Mouse (Mus musculus) hindbrain, embryonic 10.5 days (tissue): ENCODE results near the gene Wdr13. TPM values are rescaled to one million over a fixed set of nuclear protein-coding genes. Genes with fewer than 3 reads are reported as not detected.
A peak's percentile ranks its signal among the peaks of the same experiment; 100 is the strongest.
"Not testable (repeated sequence)": the region's sequence is repeated elsewhere in the genome, so short reads cannot be mapped to it uniquely, and the experiment has no call there.

Experiments used
- DNase-seq: peaks from one replicate; pipeline ENCODE4 v3.0.0-alpha.2; 2017; ENCODE audit warnings: low spot score
- H3K27ac ChIP-seq: fragments of 300-500 bp; sonication (generic); 2 replicates; pipeline ENCODE4 v1.5.1; 2016; ENCODE audit warnings: mild to moderate bottlenecking, moderate library complexity
- H3K27me3 ChIP-seq: fragments of 300-500 bp; sonication (generic); 2 replicates; pipeline ENCODE4 v1.6.1; 2016; ENCODE audit warnings: mild to moderate bottlenecking; ENCODE audit not compliant: poor library complexity, insufficient read depth, severe bottlenecking
- H3K36me3 ChIP-seq: fragments of 300-500 bp; sonication (generic); 2 replicates; pipeline ENCODE4 v1.6.1; 2016; ENCODE audit warnings: mild to moderate bottlenecking, moderate library complexity
- H3K4me1 ChIP-seq: fragments of 300-500 bp; sonication (generic); replicated peaks from 2 replicates; pipeline ENCODE4 v1.6.1; 2016; ENCODE audit warnings: mild to moderate bottlenecking
- H3K4me3 ChIP-seq: fragments of 300-500 bp; sonication (generic); 2 replicates; pipeline ENCODE4 v1.5.1; 2016; ENCODE audit warnings: mild to moderate bottlenecking, moderate library complexity
- H3K9me3 ChIP-seq: fragments of 300-500 bp; sonication (generic); 2 replicates; pipeline ENCODE4 v1.6.1; 2016; ENCODE audit warnings: mild to moderate bottlenecking, moderate library complexity
- WGBS: fragments of 180-500 bp; shearing (Covaris S2); methylation state at CpG from one replicate; pipeline ENCODE4 v1.1.7; 2016; 5-methylcytosine and 5-hydroxymethylcytosine counted together
- polyA plus RNA-seq: library from polyadenylated mRNA; unstranded; fragments of >200 nt; fragmentation: Nextera tagmentation; extraction: Ambion mirVana; gene quantifications from 2 replicates; pipeline ENCODE4 v1.2.1, GENCODE M21; 2016

The Wdr13 gene
- polyA plus RNA-seq, 1 experiment from 2014 or later, result 26.7 TPM

GRCm38 (mm10) chrX:8096787-8097242 is 35.9 kb downstream of the Wdr13 start:
- 20% methylated on average over 19 of the region's 19 CpGs for WGBS
- DNase-seq, result peak; percentile 93
- no peaks in the 10 kb centered on the region for H3K36me3 ChIP-seq
- no peaks in the 10 kb centered on the region for H3K27me3 ChIP-seq
- H3K4me1 ChIP-seq, result peaks cover 8% of the 10 kb centered on the region
- H3K27ac ChIP-seq, result peak overlapping the region; percentile 83
- H3K9me3 ChIP-seq, result no peaks in the 10 kb centered on the region; the same call in 1 of the 2 replicates
- peak overlapping the region; percentile 46 for H3K4me3 ChIP-seq

- 26% methylated on average over 35 of the region's 48 CpGs for WGBS
- peak overlapping the region; percentile 83 for H3K27ac ChIP-seq
Measured at GRCm38 (mm10) chrX:8096068-8096786, 36.5 kb downstream of the Wdr13 start.

GRCm38 (mm10) chrX:8095546-8095945 is 37.1 kb downstream of the Wdr13 start:
- H3K4me1 ChIP-seq, result peaks cover 4% of the 10 kb centered on the region
- WGBS, result 83% methylated on average over 10 of the region's 10 CpGs

More at GRCm38 (mm10) chrX:8096068-8096786, 36.5 kb downstream of the Wdr13 start:
- not testable (repeated sequence) for H3K9me3 ChIP-seq, DNase-seq, H3K36me3 ChIP-seq, H3K27me3 ChIP-seq, H3K4me1 ChIP-seq
- H3K4me3 ChIP-seq, result peak overlapping the region; percentile 46

GRCm38 (mm10) chrX:8090954-8091347 is 41.7 kb downstream of the Wdr13 start:
- not testable (repeated sequence) for H3K4me1 ChIP-seq, DNase-seq, H3K27ac ChIP-seq, H3K4me3 ChIP-seq, H3K27me3 ChIP-seq, H3K9me3 ChIP-seq, H3K36me3 ChIP-seq
- 81% methylated on average over 5 of the region's 5 CpGs for WGBS

More at GRCm38 (mm10) chrX:8095546-8095945, 37.1 kb downstream of the Wdr13 start:
- H3K27ac ChIP-seq, result no peak overlapping the region
- H3K27me3 ChIP-seq, result no peaks in the 10 kb centered on the region
- H3K9me3 ChIP-seq, result no peaks in the 10 kb centered on the region; the same call in 1 of the 2 replicates
- DNase-seq, result no peak
- no peaks in the 10 kb centered on the region for H3K36me3 ChIP-seq
- H3K4me3 ChIP-seq, result peak overlapping the region; percentile 39; the same call in 1 of the 2 replicates

GRCm38 (mm10) chrX:8090346-8090953 is 42.2 kb downstream of the Wdr13 start, which contains the start of gene Was:
Was (minus strand) TSS chrX:8090498.
- WGBS, result 86% methylated on average over 14 of the region's 14 CpGs
- Histone ChIP-seq H3K27me3 (no peaks in the 10 kb centered on the region), H3K9me3 (peaks cover 10% of the 10 kb centered on the region; the same call in 1 of the 2 replicates), H3K36me3 (no peaks in the 10 kb centered on the region), H3K27ac (no peak within 1 kb of the TSS), H3K4me1 (no peaks in the 10 kb centered on the region), H3K4me3 (no peak within 1 kb of the TSS)
- no peak for DNase-seq

GRCm38 (mm10) chrX:8089746-8090145 is 42.9 kb downstream of the Wdr13 start:
- peaks cover 10% of the 10 kb centered on the region; the same call in 1 of the 2 replicates for H3K9me3 ChIP-seq
- no peaks in the 10 kb centered on the region for H3K27me3 ChIP-seq
- no peak for DNase-seq
- no peak overlapping the region for H3K4me3 ChIP-seq
- no peaks in the 10 kb centered on the region for H3K36me3 ChIP-seq
- WGBS, result 93% methylated on average over 3 of the region's 3 CpGs
- no peak overlapping the region for H3K27ac ChIP-seq
- H3K4me1 ChIP-seq, result no peaks in the 10 kb centered on the region

- H3K27me3 ChIP-seq, result no peaks in the 10 kb centered on the region
- 85% methylated on average over 7 of the region's 8 CpGs for WGBS
- DNase-seq, result no peak
- no peak overlapping the region for H3K4me3 ChIP-seq
- H3K4me1 ChIP-seq, result no peaks in the 10 kb centered on the region
- no peaks in the 10 kb centered on the region for H3K36me3 ChIP-seq
- no peak overlapping the region for H3K27ac ChIP-seq
- peaks cover 10% of the 10 kb centered on the region; the same call in 1 of the 2 replicates for H3K9me3 ChIP-seq
Measured at GRCm38 (mm10) chrX:8085611-8086010, 47.1 kb downstream of the Wdr13 start.

GRCm38 (mm10) chrX:8084771-8085259 is 47.9 kb downstream of the Wdr13 start:
- H3K4me1 ChIP-seq, result no peaks in the 10 kb centered on the region
- peaks cover 6% of the 10 kb centered on the region; the same call in 1 of the 2 replicates for H3K9me3 ChIP-seq
- H3K27ac ChIP-seq, result no peak overlapping the region
- 91% methylated on average over 6 of the region's 6 CpGs for WGBS
- H3K36me3 ChIP-seq, result no peaks in the 10 kb centered on the region
- H3K27me3 ChIP-seq, result no peaks in the 10 kb centered on the region
- no peak for DNase-seq
- no peak overlapping the region for H3K4me3 ChIP-seq

- Histone ChIP-seq H3K4me3 (peak overlapping the region; percentile 63), H3K27me3 (no peaks in the 10 kb centered on the region), H3K36me3 (peaks cover 25% of the 10 kb centered on the region), H3K9me3 (peaks cover 3% of the 10 kb centered on the region; the same call in 1 of the 2 replicates), H3K27ac (peak overlapping the region; percentile 79), H3K4me1 (peaks cover 4% of the 10 kb centered on the region; the same call in 1 of the 2 replicates)
- no peak for DNase-seq
- 41% methylated on average over 3 of the region's 3 CpGs for WGBS
Measured at GRCm38 (mm10) chrX:8075104-8075503, 57.6 kb downstream of the Wdr13 start.

GRCm38 (mm10) chrX:8074430-8075014 is 58.2 kb downstream of the Wdr13 start, which contains the start of gene Suv39h1:
Suv39h1 (minus strand) TSS chrX:8074760.
- Histone ChIP-seq H3K27ac (peak within 1 kb of the TSS; percentile 93), H3K4me3 (peak within 1 kb of the TSS; percentile 63), H3K36me3 (peaks cover 30% of the 10 kb centered on the region), H3K4me1 (peaks cover 4% of the 10 kb centered on the region; the same call in 1 of the 2 replicates), H3K9me3 (peaks cover 3% of the 10 kb centered on the region; the same call in 1 of the 2 replicates), H3K27me3 (no peaks in the 10 kb centered on the region)
- WGBS, result 23% methylated on average over 46 of the region's 46 CpGs
- peak; percentile 91 for DNase-seq

GRCm38 (mm10) chrX:8073881-8074429 is 58.7 kb downstream of the Wdr13 start:
- H3K36me3 ChIP-seq, result peaks cover 36% of the 10 kb centered on the region
- 22% methylated on average over 59 of the region's 64 CpGs for WGBS
- H3K27ac ChIP-seq, result peak overlapping the region; percentile 93
- peaks cover 4% of the 10 kb centered on the region; the same call in 1 of the 2 replicates for H3K4me1 ChIP-seq
- H3K27me3 ChIP-seq, result no peaks in the 10 kb centered on the region
- peak overlapping the region; percentile 63 for H3K4me3 ChIP-seq
- peaks cover 3% of the 10 kb centered on the region; the same call in 1 of the 2 replicates for H3K9me3 ChIP-seq
- peak; percentile 45 for DNase-seq
